Mouse (Mus musculus) spleen, embryonic (tissue): ENCODE measurements at regions not wholly inside any gene's neighbourhood (a gene's known extent, or its start where the extent isn't known, plus 50 kb on each side); places are given as distances from the start of the nearest gene placed in this dataset.
"Not testable (repeated sequence)": the region's sequence is repeated elsewhere in the genome, so short reads cannot be mapped to it uniquely, and the experiment has no call there.

Experiments used
- CTCF ChIA-PET: fragments of 350-600 bp; sonication (Branson Sonifier 250); formaldehyde crosslinking; loops from one replicate; lab custom pipeline; 2022; lab: Charles Lee

DNA sequence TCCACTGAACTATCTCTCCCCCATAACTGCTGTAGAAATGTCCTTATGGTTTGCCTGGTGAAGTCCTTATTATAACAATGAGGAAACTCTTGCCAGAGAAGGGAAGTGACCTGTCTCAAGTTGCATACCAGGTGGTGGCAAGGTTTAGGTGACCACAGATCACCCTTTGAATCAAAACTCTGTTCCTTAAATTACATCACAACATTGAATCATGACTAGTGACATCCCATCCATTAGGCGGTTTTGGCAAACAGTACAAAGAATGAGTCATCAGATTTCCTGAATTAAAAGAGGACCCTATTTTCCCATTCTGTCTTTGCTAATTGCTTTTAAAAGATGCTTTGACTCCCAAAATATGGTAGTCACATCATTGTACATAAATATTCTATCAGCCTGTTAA, 168.5 kb upstream of the Pgr start:
- CTCF ChIA-PET = interaction anchor here (0.6 kb wide), 1 partner anchor 1050 kb away, joined by 12 read pairs; no protein-coding TSS in a partner anchor

DNA sequence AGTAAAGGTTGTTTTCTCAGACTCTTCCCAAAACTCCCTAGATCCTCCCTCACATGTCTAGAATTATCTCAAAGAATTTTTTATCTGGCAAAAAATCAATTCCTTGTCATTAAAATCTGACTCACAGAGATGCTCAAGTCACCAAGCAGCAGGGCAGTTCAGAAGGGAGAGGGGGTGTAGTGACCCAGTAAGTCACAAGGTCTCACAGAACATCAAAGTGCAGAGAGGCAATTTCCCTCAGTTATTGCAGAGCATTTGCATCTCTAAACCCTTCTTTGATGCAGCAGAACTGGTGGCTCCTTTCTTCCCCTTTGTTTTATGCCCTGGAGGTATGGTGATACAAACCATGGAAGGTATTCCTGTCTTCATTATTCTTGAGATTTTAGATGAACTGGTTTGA, 166.1 kb upstream of the Pgr start:
- CTCF ChIA-PET = no interaction called here

DNA sequence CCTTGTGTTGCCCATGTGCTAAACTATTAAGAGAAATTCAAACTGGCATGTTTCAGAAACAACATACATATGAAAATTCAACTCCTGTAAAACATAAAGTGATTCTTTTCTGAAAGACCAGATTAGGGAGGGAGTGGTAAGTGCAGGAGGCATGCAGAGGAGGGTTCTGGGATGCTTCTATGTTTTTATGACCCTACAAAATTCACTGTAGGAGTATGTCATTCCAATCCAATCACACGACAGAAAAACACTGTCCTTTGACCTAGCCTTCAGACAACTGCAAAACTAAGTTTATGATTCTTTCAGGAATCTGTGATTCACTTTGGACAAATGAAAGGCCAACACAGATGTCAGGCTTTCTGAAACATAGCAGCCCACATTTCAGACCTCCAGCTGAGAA, 159.4 kb upstream of the Pgr start:
- CTCF ChIA-PET = no interaction called here

DNA sequence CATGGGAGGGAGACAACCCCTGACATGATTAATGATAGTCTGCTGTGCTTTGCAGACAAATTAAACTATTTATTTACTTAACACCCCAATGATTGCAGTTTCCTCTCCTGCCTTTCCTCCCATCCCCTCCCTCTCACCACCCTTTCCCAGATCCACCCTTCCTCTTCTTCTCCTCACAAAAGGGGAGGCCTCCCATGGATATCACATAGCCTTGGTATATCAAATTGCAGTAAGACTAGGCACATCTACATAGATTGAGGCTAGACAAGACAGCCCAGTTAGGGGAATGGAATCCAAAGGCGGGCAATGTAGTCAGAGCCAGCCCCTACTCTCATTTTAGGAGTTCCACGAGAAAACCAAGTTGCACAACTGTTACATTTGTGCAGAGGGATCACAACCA, 149.8 kb upstream of the Pgr start:
- CTCF ChIA-PET = no interaction called here

DNA sequence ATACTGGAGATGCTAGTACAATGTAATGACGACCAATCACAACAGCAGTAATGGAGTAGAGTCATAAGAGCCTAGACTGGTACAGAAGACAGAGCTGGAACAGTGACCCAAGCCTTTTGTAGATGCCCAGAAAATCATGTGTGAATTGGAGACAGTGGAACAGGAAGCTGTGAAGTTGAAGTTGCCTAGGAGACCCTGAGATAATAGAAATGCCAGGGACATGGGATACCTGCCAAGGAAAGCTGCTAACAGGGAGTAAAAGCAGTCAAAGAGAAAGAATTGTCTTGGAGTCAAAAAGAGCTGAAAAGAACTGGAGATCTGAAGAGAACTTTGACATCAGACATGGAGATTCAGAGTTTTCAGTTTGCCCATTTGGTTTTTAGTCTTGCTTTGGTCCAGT, 138.8 kb upstream of the Pgr start:
- CTCF ChIA-PET = no interaction called here

DNA sequence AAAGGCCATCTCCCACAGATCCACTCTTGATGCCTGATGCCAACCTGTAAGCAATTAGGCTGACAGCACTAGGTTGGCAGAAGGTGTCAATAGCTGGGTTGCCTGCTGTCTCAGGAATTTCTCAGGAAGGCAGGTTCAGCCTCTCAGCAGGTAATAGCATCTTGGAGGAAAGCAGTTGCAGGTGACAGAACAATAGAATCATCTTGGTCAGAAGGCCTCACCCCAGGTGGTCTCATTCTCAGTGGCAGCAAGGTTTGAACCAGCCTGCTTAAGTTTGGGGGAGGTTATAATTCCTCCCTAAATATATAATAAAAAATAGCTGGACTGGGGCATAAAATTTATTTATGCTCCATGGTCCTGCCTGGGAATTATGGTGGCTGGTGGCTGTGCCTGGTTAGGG, 130.2 kb upstream of the Pgr start:
- CTCF ChIA-PET = not testable (repeated sequence)

DNA sequence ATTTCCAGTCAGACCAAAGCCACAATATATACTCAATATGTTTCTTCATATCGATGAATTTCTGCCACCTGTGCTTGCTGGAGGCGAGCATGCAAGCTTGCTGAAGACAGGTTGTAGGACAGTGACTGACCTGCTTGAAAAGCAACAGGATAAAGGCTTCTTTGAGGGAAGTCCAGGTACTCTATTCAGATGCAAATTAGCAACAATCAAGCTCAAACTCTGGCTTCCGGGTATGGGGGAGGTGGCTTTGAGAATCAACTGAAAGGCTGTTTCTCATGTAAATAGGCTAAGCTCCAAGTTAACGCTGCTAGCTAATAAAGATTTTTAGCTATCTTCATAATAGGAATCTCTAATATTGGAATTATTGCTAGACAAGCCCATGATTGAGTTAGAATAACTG, 129.6 kb upstream of the Pgr start:
- CTCF ChIA-PET = no interaction called here

DNA sequence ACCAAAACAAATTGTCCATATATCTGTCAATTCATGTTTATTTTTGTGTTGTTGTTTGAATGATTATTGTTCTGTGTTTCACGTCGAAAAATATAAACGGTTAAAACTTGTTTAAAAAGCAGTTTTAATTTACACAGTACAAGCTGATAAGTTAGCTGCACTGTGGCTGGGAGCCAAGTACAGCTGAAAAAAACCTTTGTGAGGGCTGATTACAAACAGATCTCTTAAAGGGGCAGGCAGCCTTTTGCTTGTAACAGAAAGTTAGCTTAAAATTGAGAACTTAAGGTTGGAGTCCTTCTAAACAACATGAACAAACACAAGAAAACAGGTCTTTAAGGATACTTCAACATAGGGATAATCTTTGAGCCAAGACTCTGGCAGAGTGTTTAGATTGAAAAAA, 118.3 kb upstream of the Pgr start:
- CTCF ChIA-PET = not testable (repeated sequence)

DNA sequence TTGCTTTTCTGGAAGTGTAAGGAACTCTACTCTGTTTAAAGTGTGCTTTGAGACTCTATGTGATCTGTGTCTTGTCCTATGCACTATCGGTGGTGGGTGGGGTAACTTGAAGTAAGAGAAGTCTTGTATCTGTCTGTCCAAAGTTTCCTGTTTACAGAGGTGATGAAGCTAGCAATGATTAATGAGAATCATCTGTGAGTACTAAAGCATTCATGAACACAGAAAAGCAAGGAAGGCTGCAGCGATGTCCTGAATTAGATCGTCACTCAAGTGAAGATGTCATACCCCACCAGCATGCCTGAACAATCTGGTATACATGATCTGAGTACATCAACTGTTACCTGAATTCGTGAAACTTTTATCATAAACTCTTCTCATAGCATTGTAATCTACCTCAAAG, 85.4 kb upstream of the Pgr start:
- CTCF ChIA-PET = no interaction called here

DNA sequence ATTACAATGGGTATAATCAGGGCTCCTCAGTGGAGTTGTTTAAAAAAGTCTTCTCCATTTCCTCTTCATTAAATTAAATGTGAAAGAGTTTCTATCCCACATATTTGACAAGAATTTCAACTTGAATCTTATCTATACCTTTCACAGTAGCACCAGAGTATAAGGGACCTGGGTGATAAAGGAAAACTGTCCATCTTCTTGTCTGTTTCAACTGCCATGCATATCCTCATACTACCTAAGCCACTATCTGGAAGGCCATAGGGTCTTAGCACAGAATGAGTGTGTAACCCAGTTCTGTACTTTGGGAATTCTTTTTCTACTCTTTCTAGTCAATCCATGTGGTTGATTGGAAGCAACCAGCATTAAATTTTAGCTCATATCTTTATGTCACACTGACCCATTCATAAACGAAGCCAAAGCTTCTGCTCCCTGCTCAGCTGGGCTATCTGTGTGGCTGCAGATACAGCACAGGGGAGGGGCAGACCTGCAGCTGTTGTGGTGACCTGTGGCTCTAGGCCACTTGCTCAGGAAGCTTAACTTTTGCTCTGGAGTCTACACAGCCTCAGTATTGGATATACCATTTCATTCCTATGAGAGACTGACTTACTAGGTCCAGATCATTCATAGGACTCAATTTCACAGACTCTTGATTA, 75.8 kb upstream of the Pgr start:
- CTCF ChIA-PET = no interaction called here

DNA sequence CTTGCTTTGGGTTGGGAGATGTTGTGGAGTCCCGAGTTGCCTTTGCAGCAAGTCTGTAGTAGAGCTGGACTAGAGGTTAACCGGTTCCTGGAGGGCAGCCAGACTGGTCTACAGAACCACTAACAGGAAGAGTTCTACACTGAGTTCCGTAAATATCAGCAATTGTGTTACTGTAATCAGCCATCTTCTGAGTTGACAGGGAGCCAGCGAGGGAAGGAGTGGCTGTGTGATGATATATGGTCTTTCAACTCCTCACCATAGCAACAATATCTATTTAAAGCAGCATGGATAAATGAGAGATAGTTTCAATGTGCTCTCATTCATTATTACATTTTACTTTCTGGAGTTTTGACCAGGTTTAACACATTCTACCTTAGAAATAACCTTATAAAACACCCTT, 67.5 kb upstream of the Pgr start:
- CTCF ChIA-PET = no interaction called here

DNA sequence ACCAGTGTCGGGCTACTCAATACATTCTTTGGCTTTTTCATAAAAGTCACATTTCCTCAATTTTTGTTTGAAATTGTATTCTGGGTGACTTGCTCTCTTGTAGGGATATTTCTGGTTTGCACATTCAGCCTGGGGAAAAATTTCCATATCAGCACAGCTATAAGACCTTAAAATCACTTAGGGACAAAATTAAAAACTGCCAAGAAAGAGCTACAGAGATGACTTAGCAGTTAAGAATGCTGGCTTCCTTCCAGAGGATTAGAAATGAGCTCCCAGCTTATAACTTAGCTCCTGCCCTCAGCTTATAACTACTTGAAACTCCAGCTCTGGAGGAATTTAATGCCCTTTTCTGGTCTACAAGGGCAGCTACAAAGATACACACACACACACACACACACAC, 62.6 kb upstream of the Pgr start:
- CTCF ChIA-PET = no interaction called here

DNA sequence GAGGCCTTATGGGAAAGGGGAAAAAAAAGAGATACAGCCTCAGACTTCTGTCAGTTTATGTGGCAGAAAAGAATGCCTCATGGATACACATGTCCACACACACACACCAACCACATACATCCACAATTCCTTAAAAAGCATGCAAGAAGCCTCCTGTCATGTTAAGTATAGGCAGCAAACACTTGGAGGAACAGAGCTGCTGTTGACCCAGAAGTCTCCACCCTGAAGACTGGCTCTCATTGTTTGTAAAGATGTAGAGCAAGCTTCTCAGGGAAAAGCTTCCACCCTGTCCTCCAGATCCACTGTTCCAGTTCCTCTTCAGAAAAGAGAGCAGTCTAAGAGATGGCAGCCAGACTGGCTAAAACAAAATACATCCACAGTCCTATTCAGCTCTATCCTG, 61.3 kb upstream of the Pgr start:
- CTCF ChIA-PET = no interaction called here

DNA sequence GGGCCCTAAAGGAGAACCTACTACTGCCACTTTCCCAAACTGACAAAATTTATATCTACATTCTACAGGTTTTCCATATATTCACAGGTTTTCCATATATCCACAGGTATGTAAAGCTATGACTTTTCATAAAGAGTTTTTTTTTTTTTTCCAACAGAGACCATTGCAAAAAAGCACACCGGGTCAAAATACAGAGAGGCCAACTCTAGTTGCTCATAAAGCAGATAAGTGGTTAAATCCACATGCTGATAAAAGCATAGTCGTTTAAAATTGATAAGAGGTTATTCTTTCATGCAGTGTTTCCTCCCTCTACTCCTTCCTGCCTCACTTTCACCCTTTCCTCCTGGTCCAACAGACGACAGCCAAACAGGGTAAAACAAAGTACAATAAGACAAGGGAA, 60.7 kb upstream of the Pgr start:
- CTCF ChIA-PET = no interaction called here
